Mouse (Mus musculus) left cerebral cortex, adult 11 months (tissue): ENCODE measurements around the gene Slc38a10.
A peak's percentile ranks its signal among the peaks of the same experiment; 100 is the strongest.

ENCODE experiments used
- DNase-seq: peaks from one replicate; pipeline ENCODE4 v3.0.0; 2022; ENCODE audit warnings: low spot score

The Slc38a10 gene

DNA sequence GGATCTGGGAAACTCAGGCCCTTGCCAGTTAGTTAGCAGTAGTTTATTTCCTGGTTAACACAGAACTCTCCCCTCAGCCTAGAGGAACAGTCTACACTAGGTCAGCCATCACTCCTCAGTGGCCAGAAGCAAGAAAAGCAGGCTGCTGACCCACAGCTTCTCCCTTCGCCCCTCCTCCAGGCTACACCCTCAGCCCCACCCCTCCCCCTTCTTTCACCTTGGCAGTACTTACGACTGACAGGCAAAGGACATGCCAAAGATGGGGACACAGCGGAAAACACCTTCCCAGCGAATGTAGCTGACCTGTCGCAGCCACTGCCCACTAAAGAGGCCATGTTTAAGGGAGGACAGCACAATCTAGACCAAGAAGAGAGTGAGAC lies 13.5 kb downstream of the Slc38a10 start:
- no peak for DNase-seq

DNA sequence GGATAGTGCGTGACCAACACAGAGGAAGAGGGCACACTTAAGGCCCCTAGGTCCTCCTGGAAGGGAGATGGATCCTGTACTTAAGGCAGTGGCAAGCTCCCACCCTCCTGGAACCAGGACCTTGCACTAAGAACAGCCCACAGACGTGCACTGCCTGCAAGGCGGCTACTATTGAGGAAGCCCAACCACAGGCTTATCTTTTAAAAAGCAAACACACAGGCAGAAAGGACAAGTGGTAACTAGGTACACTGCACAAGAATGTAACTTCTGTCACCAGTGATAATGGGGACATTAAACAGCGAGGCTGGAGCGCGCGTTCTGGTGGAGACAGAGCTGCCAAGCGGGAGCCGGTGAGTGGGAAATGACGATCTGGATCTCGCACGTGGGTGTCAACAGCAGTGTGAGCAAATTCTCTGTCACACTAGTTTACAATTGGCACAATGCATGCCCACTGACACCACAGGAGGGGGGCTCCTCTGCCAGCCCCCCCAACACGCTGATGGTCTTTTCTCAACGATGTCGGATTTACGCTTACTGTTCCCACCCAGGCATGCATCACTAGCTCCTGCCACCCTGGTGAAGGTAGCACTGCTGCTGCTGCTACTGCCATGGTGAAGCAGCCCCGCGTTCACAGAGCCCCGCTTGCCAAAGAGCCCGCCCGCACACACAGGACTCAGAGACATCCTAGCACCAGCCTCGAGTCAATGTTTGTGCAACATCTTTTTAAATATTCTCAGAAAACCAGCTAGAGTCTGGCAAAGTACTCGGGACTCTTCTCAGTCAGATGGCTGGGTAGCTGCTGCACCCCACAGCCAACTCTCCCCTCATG lies 14.1 kb downstream of the Slc38a10 start:
- DNase-seq, result peak; percentile 37

- no peak for DNase-seq
These were observed 15.0 kb downstream of the Slc38a10 start for GRCm38 (mm10) chr11:120136195-120136594.

- DNase-seq, result no peak
These were observed 16.2 kb downstream of the Slc38a10 start for GRCm38 (mm10) chr11:120134847-120135530.

DNA sequence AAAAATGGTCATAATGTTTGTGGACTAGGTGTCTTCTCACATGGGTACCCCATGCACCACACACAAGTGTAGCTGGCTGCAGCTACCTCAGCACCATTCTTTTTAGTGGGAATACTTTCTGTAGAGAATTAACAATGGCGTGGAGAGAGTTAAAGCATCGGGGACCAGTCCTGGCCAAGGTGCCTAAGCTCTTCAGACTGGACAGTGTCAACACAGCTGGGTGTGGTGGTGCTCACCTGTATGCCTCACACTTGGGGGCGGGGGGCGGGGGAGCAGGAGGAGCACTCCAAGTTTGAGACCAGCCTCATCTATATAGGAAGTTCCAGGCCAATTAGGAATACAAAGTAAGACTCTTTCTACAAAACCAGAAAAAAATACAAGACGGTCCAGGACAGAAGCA lies 17.0 kb downstream of the Slc38a10 start:
- no peak for DNase-seq

- DNase-seq, result no peak
These were observed 21.9 kb downstream of the Slc38a10 start for GRCm38 (mm10) chr11:120129281-120129680.

GRCm38 (mm10) chr11:120126845-120127244 lies 24.3 kb downstream of the Slc38a10 start:
- DNase-seq, result no peak

GRCm38 (mm10) chr11:120122126-120122525 lies 29.0 kb downstream of the Slc38a10 start:
- no peak for DNase-seq

DNA sequence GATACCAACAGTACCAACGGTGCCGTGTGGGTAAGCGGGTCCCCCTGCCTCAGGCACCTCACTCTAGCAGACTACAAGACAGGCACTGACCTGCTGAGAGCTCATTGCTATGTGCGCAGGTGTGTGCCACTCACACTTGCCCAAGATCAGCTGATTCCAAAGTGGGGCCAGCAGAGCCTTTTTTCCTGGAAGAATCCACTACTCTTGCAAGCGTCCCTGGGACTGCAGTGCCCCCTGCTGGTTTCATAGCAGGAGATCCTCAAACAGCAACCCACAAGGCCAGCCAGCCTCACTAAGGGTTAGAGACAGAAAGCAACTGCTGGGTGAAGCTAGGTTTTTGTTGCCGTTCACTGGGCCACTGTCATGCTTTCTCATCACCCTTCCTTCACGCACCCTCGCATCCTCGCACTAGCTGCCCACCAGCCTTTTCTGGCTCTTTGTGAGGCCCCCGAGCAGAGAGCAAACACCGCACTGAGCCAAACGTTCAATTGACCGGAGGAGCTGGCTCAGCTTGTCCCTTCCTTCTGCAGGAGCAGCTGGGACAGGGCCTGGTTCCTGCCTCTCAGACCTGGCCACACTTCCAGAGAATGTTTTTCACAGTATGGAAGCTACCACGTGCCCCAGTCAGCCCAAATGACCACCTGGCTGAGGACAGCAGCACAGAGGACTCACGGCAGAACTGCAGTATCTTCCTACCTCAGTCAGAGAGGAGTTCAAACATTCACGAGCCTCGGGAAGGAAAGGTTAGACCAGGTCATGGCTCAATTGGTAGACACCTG lies 30.3 kb downstream of the Slc38a10 start:
- peak; percentile 48 for DNase-seq

GRCm38 (mm10) chr11:120119936-120120541 lies 31.1 kb downstream of the Slc38a10 start:
- no peak for DNase-seq

- no peak for DNase-seq
These were observed 32.0 kb downstream of the Slc38a10 start for GRCm38 (mm10) chr11:120119108-120119507.

GRCm38 (mm10) chr11:120117626-120118025 lies 33.5 kb downstream of the Slc38a10 start:
- no peak for DNase-seq

- DNase-seq, result no peak
These were observed 36.5 kb downstream of the Slc38a10 start for GRCm38 (mm10) chr11:120114488-120115215.

GRCm38 (mm10) chr11:120112136-120112535 lies 39.0 kb downstream of the Slc38a10 start:
- DNase-seq, result no peak

DNA sequence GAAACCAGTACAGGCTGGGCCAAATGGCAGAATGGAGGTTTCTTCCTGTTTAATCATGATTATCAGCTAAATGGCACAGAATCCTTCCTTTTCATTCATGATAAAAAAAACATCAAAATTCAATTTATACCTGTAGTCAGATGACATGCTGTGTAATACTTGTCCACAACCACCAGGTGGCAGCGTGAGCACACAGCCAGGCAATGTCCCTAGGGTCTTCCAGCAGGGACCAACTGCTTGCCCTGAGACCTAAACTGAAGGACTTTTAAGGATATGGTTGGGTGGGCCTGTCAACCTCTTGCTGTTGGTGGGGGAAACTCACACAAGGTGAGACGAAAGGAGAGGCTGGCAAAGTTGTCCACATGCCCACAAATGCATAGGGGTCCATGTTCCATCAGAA lies 40.1 kb downstream of the Slc38a10 start:
- no peak for DNase-seq

DNA sequence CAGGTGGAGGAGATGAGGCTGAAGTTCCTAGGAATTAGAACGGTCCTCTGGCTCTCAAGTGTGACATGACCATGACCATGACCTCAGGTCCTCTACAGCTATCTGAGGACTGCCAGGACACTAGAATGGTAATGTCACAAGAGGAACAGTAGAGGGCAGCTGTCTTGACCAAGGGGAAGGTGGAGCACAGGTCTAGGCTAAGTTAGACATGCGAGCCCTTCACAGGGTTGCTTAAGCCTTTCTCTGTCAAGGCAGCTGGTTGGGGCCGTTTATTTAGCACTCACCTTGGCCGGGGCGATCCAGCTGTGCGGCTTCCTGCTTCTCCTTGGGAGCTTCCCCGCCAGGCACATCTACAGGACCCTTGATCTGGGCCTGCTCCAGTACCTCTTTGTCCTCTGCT lies 40.6 kb downstream of the Slc38a10 start:
- no peak for DNase-seq

GRCm38 (mm10) chr11:120109558-120110210 lies 41.5 kb downstream of the Slc38a10 start:
- DNase-seq, result no peak

DNA sequence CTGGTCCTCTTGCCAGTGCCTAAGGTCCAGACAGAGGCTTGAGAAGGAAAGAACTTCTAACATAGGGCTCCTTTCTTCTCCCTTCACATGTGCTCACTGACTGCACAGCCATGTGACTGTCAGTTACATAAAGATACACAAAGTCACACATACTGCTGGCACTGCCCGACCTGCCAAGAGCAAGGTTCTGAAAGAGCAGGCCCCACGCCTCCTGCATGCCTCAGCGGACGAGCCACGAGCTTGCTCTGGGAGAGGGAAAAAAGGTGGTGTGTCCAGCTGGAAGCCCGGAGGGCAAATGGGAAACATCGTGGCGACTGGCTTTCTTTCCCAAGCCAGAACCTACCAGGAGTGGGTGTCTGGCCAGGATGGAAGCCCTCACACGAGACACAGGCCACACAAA lies 43.4 kb downstream of the Slc38a10 start:
- DNase-seq, result no peak

- no peak for DNase-seq
These were observed 44.1 kb downstream of the Slc38a10 start for GRCm38 (mm10) chr11:120107026-120107425.

- no peak for DNase-seq
These were observed 47.6 kb downstream of the Slc38a10 start for GRCm38 (mm10) chr11:120103431-120103997.

DNA sequence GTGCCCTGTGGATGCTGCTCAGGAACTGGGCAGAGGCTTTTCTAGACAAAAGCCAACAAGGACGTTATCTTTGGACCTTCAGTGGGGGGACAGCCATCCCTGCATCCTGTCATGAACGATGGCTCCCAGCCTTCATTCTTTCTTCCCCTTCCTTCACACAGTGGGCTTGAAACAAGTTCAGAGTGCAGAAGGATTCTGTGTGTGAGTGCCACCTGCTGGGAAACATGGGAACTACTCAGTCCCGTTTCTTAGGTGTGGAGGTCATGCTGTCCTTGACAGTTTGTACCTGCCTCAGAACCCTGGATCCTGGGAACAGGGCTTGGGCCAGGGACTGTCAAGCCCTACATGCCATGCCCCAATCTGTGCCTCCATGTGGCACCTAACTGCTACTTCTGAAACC lies 50.1 kb downstream of the Slc38a10 start:
- peak; percentile 48 for DNase-seq
